Mouse (Mus musculus) 416B (cell line): ENCODE results near the gene Gimap8.

Experiments used
- DNase-seq: peaks from one replicate; pipeline ENCODE4 v3.0.0; 2011; ENCODE audit warnings: low read depth

The Gimap8 gene

DNA sequence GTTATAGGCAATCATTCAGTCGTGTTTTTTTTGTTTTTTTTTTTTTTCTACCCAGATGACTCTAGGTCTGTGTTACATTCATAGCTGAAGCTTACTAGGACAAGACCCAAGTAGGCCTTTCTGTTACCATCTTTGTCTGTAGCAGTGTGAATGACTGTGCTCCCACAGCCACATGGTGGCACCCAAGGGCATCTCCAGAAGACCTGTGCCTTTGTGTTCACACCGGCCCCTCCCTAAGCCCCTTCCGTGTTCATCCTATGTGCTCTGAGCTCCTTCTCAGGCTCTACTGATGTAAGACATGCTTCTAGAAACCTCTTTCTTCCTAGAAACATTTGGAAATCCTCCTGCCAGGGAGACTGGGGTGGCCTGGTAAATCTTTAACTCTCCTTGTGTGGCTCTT is at the start of gene Gimap8:
Gimap8 (plus strand) TSS at position 240 of the 400 bp plus-strand sequence.
- DNase-seq = peak; percentile 78

DNA sequence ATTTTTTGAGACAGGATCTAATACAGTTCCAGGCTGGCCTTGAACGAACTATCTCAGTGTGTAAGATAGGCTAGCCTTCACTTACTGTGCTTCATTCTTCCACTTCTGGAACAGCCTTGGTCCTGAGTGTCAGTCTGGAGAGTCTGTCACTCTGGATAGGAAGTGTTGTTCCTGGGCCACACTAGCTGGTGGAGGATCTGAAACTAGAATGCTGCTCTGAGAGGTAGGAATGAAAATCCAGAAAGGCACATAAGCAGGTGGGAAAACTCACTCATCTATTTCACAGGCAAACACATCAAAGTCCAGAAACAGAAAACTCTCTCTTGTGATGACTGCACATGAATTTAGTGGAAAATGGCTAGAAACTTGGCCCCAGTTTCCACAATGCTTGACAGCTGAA is 46.4 kb upstream of the Gimap8 start:
- DNase-seq = no peak

DNA sequence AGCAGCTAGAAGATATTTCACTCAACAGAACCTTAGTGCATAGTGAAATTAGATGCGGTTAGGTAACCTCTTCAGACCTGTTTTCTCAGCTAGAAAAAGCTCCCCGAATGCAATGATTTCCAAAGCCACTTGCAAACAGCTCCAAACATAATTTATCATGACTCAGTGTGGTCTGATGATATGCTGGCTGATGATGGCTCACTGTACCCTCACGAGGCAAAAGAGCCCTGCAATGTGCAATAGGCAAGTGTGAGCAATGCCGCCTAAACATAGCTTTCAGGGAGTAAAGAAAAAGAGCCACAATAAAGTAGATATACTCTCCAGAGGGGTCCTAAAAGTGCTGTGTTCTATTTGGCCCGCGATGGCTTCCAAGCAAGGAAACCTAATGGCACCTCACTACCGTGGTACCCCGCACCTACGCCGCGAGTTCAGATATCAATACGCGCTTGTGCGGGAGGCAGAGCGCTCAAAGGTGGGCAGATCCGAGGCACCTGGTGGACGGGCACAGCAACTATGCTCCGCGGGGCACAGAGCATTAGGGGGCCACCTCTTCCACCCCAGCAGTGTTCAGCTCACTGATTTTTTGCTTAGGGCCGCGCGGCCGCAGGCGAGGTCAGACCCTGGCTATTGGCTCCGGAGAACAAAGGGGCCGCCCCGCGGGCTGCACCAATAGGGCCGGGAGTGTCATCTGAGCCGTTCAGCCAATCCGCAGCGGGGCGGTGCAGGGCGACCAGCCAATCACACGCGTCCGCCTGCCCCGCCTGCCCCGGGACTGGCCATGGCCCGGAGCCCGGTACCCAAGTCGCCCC is 45.6 kb upstream of the Gimap8 start, which contains the start of gene Zfp775:
Zfp775 (plus strand) TSS at position 793 of the 809 bp plus-strand sequence.
- DNase-seq = peak; percentile 78

DNA sequence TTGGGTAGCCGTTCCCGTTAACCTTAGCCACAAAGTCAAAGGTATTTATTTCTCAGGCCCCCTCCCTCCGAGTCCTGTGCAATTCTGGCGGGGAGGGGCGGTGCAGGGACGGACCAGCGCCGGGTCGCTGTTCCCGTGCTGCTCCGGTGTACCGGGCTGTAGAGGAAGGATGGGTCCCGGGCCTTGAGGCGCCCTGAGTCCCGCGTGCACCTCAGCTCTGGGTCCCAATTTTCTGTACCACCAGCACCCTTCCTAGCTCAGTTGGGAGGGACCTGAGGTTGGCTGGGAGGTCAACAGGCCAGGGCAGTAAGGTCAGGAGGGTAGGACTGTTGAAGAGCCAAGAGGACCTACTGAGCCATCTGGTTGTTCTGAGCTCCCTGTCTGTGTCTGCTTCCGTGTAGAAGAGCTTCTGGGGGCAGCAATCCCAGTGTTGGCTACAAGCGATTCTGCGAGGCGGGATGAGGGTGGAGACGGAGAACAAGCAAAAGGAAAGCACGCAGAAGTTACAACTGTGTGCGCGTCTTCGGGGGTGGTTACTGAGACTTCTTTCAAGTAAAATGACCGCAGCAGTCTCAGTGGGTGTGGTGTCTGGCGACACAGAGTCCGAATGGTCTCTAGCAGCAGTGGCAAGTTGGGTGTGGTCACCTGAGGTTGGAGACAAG is 44.8 kb upstream of the Gimap8 start:
- DNase-seq = peak; percentile 60

DNA sequence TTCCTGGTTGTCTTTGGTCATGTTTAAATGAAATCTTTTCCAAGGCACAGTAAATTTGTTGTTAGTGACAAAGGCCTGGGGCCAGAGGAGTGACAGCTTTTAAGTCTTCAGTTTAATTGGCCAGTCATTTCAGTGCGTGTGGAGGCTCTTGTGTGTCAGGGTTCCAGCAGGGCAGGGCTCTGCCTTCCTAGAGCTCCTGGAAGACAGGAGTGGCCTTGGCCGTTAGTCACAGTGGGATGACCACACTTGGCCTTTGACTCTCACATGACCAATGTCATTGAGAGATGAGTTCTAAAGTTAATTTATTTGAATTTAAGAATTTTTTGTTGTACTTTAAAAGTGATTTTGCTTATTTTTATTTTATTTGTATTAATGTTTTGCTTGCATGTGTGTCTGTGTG is 38.9 kb upstream of the Gimap8 start:
- DNase-seq = no peak

DNA sequence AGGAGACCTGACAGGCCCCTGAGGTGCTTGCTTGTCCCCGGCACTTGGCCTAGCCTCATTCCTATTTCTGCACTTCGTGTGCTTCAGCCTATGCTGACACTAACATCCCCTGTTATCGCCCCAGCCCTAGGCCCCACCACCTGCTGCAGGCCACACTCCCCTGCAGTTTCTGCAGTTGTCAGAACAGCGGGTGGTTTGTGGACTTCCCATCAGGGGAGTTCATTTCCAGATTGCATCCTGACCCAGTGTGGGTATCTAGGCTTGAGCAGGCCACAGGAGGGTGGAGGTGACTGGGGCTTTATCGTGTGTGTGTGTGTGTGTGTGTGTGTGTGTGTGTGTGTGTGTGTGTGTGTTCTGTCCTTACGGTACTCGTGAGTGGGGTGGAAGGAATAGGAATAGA is 37.5 kb upstream of the Gimap8 start:
- no peak for DNase-seq

DNA sequence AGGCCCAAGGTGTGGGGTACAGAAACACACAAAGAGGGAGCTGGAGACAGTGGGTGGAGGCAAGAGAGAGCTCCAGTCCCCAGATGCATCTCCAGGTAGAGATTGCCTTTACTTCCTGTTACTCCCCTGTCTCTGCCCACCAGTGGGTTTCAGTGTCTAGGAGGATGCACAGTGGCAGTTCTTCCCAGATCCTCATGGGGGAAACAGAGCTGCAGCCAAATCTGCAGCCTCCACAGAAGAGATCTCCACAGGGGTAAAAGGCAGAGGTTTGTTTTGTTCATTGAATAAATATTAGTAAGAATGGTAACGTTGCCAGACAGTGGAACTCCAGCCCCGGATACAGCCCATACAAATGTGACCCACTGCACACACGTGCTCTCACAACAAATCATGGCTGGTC is 36.4 kb upstream of the Gimap8 start:
- DNase-seq = no peak

DNA sequence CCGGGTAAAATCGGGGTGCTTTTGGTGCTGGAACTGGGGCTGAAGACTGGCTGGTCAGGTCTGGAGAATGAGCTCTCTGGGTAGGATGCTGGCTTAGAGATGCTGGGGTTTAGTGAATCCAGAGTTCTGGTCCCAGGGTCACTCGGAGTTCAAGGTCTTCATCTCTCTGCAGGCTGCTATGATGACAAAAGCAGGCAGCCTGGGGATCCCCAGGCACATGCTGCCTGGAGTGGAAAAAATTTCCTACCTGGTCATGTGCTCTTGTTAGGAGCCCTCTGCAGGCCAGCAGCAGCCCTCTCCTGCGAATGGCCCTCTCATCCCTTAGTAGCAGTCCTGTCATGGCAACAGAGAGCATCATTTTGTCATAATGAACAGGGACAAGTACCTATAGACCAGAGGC is 33.6 kb upstream of the Gimap8 start:
- DNase-seq = no peak

DNA sequence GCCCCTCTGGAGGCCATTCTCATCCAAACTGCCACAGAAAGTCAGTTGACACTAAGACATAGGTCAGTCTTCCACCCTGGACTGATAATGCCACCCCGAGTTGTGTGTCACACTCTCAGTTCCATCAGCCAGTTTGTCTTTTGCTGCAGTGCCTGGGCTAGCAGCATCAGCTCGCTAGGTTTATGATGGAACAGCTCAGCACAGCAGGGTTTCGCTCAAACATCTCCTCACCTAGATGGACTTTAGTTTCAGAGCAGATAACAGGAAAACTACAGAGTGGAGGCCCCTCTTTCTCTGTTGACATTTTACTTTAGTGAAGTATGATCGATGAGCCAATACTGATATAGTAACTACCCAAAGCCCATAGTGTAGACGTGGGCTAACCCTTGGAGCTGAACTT is 32.3 kb upstream of the Gimap8 start:
- no peak for DNase-seq

DNA sequence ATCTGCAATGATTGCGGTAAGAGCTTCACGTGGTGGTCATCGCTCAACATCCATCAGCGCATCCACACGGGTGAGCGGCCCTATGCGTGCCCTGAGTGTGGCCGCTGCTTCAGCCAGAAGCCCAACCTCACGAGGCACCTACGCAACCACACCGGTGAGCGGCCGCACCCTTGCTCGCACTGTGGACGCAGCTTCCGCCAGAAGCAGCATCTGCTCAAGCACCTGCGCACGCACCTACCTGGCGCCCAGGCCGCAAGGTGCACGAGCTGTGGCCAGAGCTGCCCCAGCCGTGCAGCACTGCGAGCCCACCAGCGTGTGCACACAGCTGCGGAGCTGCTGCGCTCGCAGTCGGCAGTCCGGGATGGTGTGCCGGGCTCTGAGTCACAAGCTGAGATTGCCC is 27.0 kb upstream of the Gimap8 start:
- DNase-seq = no peak

DNA sequence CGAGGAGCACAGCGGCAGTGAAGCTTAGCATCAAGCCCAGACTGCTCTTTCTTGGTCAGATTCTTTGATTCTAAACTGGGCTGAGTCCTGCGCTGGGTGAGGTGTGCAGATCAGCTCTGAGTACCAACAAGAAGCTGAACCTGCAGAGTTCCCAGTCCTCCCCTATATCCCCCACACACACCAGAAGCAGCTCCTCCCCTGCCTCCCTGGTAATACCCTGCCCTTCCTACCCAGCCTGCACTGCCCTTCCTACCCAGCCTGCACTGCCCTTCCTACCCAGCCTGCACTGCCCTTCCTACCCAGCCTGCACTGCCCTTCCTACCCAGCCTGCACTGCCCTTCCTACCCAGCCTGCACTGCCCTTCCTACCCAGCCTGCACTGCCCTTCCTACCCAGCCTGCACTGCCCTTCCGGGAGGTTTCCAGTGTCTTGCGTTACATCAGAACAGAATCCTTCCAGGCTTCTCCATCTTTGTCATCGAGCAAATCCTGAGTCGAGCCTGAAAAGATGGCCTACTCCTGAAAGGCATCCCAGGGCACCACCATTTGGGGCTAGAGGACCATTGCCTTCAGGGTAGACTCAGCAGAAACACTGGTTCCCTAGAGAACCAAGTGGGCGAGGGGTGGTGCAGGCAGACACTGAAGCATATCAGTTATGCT is 24.7 kb upstream of the Gimap8 start:
- peak; percentile 79 for DNase-seq

DNA sequence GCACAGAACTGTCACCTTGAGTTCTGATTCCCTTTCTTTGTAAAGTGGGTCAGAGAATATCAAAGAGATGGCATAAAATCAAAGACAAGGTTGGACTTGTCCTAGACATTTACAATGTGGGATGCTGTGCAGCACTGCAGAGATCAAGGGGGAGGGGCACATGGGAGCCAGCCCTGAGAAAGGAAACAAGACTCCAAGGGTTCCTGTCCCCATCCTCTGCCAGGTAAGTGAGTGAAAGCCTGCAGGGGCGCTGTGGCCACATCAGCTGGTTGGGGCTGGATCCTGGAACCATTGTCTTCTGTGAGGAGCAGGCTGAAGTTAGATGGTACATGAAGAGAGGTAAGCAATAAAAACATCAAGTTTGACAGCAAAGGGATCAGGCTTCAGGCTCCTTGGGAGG is 23.6 kb upstream of the Gimap8 start:
- no peak for DNase-seq

DNA sequence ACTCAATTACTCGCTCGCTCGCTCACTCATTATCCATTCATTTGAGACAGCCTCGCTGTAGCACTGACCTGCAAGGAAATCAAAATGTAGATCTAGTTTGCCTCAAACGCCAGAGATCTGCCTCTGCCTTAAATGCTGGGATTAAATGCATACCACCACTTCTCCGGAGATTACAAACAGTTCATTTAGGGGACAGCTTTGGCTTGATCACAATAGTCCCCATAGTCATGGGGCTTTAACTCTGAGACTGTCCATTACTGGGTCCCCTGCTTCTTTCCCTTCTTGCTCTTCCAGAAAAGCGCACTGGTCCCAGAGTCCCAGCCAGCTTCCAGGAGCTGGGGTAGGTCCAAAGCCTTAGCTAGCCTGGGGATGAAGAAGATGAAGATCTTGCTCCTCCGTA is 20.6 kb upstream of the Gimap8 start, which contains the start of gene AI854703:
AI854703 (plus strand) TSS at position 301 of the 400 bp plus-strand sequence.
- no peak for DNase-seq

DNA sequence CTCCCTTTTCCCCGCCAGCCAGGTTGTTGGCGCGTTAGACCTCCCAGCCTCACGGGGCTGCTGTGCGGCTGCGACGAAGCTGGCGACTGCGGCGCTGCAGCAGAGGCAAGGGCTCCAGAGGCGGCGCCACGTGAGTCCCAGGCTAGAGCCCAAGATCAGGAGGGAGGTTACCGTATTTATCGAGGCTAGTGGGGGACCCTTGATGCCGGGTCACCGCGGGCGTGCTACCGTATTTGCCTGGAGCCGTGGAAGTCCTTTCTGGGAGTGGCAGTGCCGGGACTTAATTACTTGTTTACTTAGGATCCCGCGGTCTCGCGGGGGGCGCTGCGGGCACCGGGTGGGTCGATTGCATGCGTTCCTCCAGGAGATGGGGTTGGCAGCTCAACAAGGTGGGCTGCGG is 20.1 kb upstream of the Gimap8 start:
- DNase-seq = no peak

DNA sequence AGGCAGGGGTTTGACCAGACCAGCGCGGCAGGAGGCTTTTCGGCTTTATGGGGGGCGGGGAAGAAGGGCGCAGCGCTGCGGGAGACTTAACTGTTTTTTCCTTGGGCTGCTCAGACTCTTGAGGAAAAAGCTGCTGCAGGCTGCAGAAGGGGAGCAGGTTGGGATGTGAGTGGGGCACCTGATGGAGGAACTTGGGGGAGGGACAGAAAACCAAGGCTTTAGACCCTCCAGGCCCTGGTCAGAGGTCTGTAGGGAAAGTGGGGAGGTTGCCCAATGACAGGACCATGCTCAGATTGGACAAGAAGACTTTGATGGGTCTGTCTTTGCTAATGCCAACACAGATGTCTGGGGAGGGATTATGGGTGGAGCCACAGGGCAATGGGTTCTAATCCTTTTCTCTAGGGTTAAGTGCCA is 19.5 kb upstream of the Gimap8 start:
- no peak for DNase-seq

DNA sequence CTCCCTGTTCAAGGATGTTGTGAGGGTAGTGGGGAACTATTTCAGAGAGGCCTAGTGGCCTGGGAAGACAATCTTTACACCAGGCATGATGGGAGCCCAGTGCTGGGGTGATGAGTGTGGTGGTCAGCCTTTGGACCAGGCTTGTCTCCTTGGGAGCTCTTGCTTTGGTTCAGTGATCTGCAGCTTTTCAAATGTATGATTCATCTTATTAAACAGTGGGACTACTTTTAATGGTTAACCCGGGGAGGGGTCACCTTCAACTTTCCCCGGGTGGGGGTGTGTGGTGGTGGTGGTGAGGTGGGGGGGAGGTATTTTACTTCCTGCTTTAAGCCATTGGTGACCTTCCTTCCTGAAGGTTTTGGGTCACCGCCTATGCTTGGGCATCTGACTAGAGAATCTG is 18.7 kb upstream of the Gimap8 start:
- DNase-seq = no peak

DNA sequence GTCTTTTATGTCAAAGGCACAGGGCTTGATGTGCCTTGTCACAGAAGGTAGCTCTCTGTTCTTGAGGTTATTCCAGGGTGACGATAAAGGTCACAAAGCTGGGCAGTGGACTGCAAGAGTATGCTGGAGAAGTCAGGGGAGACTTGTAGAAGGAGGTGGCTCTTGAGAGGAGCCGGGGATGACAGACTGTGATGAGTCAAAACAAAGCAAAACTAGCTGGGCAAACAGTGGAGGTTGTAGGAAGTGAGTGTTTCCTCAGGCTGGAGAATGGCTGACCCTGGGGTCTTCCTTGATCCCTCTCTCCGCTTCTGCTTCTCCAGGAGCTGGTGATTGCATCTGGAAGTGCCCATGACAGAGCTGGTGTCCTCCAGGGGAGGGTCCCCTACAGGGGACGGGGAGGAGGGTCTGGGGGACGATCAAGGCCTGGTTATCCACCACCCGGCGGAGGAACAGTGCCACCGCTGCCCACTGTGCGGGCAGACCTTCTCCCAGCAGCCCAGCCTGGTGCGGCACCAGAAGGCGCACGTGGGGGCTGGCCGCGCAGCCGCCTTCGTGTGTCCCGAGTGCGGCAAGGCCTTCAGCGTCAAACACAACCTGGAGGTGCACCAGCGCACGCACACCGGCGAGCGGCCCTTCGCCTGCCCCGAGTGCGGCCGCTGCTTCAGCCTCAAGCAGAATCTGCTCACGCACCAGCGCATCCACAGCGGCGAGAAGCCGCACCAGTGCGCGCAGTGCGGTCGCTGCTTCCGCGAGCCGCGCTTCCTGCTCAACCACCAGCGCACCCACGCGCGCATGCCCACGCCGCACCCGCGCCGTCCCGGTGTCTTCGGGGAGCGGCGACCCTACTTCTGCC is 18.0 kb upstream of the Gimap8 start:
- no peak for DNase-seq

DNA sequence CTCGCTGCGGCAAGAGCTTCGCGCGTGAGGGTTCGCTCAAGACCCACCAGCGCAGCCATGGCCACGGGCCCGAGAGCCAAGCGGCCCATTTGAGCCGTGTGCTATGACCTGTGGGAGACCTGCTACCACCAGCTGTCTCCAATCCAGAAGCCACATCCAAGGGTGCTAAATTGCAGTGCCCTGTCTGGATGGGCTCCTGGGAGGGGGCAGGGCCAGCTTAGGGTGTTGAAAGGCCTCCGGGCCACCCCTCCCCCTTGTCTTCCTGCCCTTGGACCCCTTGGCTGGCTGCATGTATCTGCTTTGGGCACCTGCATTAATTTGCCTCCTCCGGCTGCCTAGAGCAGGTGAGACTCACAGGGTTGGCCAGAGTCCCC is 17.4 kb upstream of the Gimap8 start:
- no peak for DNase-seq

DNA sequence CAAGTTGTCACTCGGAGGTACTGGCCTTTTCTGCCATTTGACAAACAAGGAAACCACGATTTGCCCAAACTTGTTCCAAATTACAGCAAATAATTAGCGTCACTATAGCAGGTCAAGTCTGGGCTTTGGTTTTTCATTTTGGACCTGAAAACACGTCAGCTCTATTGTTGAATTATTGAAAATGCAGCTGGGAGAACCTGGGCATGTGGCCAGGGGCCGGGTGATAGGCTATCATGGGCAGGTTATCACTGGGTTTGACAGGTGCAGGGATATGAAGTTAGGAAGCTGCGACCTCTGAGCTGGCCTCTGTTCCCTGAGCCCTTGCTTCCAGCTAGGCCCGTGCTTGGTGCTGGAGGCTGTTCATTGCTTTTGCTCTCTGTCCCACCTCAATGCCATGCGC is 16.2 kb upstream of the Gimap8 start:
- DNase-seq = no peak

DNA sequence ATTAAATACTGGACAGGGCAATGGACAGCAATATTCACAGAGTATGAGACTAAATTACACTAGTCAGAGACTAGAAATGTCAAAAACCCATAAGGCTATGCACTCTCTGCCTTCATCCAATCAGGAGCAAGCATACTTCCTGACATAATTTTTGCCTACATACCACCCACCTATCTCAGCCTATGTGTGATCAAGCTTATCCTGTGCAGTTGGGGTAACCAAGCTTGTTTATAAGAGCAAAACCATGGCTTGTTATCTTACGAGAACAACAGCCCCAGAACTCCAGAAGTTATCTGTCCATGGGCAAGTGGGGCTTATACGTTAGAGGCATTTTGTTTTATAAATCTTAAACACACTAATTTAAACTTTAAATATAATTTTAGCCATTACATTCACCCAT is 11.9 kb upstream of the Gimap8 start:
- no peak for DNase-seq

DNA sequence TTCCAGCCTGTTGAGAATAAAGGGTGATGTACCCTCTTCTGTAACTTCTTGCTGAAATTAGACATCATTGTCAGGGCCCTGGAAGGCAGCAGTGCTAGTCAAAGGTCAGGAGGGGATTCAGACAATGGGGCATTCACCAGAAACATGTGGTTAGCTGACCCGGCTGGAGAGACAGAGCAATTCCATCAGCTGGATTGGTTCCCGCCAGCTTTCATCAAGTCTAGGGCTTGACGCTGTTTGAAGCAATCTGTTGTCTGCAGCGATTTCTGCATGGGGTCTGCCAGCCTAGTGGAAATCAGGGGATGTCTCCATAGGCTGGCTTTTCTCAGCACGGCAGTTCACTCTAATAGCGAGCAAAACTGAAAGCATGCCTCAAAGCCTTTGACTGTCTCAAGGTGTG is 10.5 kb upstream of the Gimap8 start:
- DNase-seq = no peak

DNA sequence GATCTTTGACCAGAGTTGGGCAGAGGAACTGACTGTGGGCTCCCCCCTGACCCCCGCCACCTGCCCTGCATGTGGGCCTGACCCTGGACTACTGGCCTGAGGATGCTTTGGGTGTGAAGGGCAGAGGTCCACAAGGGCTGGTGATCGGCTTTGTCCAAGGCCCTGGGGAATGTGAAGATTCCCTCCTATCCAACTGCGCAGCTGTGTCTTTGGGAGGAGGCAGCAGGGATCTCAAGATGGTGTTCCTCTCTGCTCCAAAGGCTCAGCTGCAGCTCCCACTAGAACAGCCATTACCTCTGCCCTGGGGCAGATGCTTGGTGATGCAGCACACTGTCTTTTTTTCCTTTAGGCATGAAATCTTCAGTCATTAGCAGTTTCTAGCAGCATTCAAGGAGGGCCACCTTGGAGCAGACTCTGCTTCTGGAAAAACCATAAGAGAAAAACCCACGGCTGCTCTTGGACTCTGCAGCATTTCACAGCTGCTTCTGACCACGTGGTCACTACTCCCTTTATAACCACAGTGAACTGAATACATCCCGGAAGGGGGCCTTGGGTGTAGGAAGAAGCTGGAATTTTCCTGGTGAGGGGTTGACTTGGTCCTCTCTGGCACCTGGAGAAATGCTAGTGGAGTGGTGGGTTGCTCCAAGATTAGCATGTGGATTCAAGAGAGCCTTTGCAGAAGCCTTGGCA is 9.1 kb upstream of the Gimap8 start:
- DNase-seq = no peak
